Comparison of ENCODE assay signal across 8 mouse cellular contexts in genomic region chr9:107906967-107907800, GRCm38 (mm10). TPM values are rescaled to one million over a fixed set of nuclear protein-coding genes. Genes with fewer than 3 reads are reported as not detected.
DNase-seq lines count a peak whose midpoint lies in the region; ATAC-seq lines count a peak whose summit lies in the region.

No protein-coding gene starts in this region.

- DNase-seq in kidney, postnatal 14 days = no peak
- DNase-seq in frontal cortex, postnatal 10 days (ENCODE audit: low spot score in 2 of 2) = no peak
- no peak for DNase-seq in cerebellum, adult 9-10 months
- no peak for DNase-seq in spleen, postnatal 14 days (ENCODE audit: low spot score in 2 of 2)

- H3K36me3 ChIP-seq in kidney, embryonic 16.5 days (ENCODE audit: insufficient read depth, low read length) = no peaks in the 10 kb centered on the region
- peaks cover 8% of the 10 kb centered on the region; the same call in 1 of the 2 replicates for H3K36me3 ChIP-seq in embryonic facial prominence, embryonic 12.5 days
- no peaks in the 10 kb centered on the region for H3K36me3 ChIP-seq in hindbrain, embryonic 15.5 days
- H3K36me3 ChIP-seq in midbrain, embryonic 16.5 days (ENCODE audit: control insufficient read depth, insufficient read depth, low read length) = no peaks in the 10 kb centered on the region

- H3K4me1 ChIP-seq in kidney, embryonic 16.5 days (ENCODE audit: insufficient read depth, low read length) = peaks cover 39% of the 10 kb centered on the region
- H3K4me1 ChIP-seq in embryonic facial prominence, embryonic 12.5 days = peaks cover 31% of the 10 kb centered on the region
- H3K4me1 ChIP-seq in hindbrain, embryonic 15.5 days (replicated peaks) = peaks cover 14% of the 10 kb centered on the region
- peaks cover 13% of the 10 kb centered on the region; the same call in 1 of the 2 replicates for H3K4me1 ChIP-seq in midbrain, embryonic 16.5 days (ENCODE audit: control insufficient read depth, insufficient read depth, low read length)

- WGBS in kidney, embryonic 16.5 days = 48% methylated on average over 31 of the region's 31 CpGs
- WGBS in embryonic facial prominence, embryonic 12.5 days = 50% methylated on average over 31 of the region's 31 CpGs
- 45% methylated on average over 31 of the region's 31 CpGs for WGBS in hindbrain, embryonic 15.5 days
- WGBS in midbrain, embryonic 16.5 days = 43% methylated on average over 31 of the region's 31 CpGs

- H3K9ac ChIP-seq in kidney, embryonic 16.5 days (replicated peaks; ENCODE audit: low read length) = peak overlapping the region; percentile 62
- peak overlapping the region; percentile 22 for H3K9ac ChIP-seq in embryonic facial prominence, embryonic 12.5 days
- H3K9ac ChIP-seq in hindbrain, embryonic 15.5 days = peak overlapping the region; percentile 20; the same call in 1 of the 2 replicates
- H3K9ac ChIP-seq in midbrain, embryonic 16.5 days (ENCODE audit: low read depth, low read length) = peak overlapping the region; percentile 53

- no peaks in the 10 kb centered on the region for H3K9me3 ChIP-seq in kidney, embryonic 16.5 days (ENCODE audit: low read length)
- H3K9me3 ChIP-seq in embryonic facial prominence, embryonic 12.5 days = no peaks in the 10 kb centered on the region
- H3K9me3 ChIP-seq in hindbrain, embryonic 15.5 days = no peaks in the 10 kb centered on the region
- H3K9me3 ChIP-seq in midbrain, embryonic 16.5 days (replicated peaks; ENCODE audit: control insufficient read depth, low read length, poor library complexity, severe bottlenecking) = no peaks in the 10 kb centered on the region

- peak overlapping the region; percentile 44 for H3K4me3 ChIP-seq in kidney, embryonic 16.5 days (ENCODE audit: low read length)
- H3K4me3 ChIP-seq in embryonic facial prominence, embryonic 12.5 days = peak overlapping the region; percentile 33
- H3K4me3 ChIP-seq in hindbrain, embryonic 15.5 days = peak overlapping the region; percentile 26
- H3K4me3 ChIP-seq in midbrain, embryonic 16.5 days (ENCODE audit: low read depth, low read length) = peak overlapping the region; percentile 12; the same call in 1 of the 2 replicates

- ATAC-seq in kidney, embryonic 16.5 days (ENCODE audit: low FRiP score, low TSS enrichment) = no peak
- no peak; the same call in 1 of the 2 replicates for ATAC-seq in embryonic facial prominence, embryonic 12.5 days (ENCODE audit: insufficient number of reproducible peaks, insufficient read depth, low FRiP score, low TSS enrichment)
- no peak for ATAC-seq in hindbrain, embryonic 15.5 days (ENCODE audit: low FRiP score, low read depth)
- ATAC-seq in midbrain, embryonic 16.5 days = no peak

- H3K4me2 ChIP-seq in kidney, embryonic 16.5 days (replicated peaks; ENCODE audit: low read depth, low read length) = peak overlapping the region; percentile 74
- H3K4me2 ChIP-seq in embryonic facial prominence, embryonic 12.5 days (replicated peaks) = peak overlapping the region; percentile 69
- peak overlapping the region; percentile 53 for H3K4me2 ChIP-seq in hindbrain, embryonic 15.5 days
- peak overlapping the region; percentile 51 for H3K4me2 ChIP-seq in midbrain, embryonic 16.5 days (ENCODE audit: low read length)

- no peak overlapping the region; the same call in 1 of the 2 replicates for H3K27ac ChIP-seq in kidney, embryonic 16.5 days (ENCODE audit: low read length)
- peak overlapping the region; percentile 56 for H3K27ac ChIP-seq in embryonic facial prominence, embryonic 12.5 days
- no peak overlapping the region for H3K27ac ChIP-seq in hindbrain, embryonic 15.5 days (replicated peaks)
- no peak overlapping the region for H3K27ac ChIP-seq in midbrain, embryonic 16.5 days (ENCODE audit: low read length)

- no peaks in the 10 kb centered on the region for H3K27me3 ChIP-seq in kidney, embryonic 16.5 days (ENCODE audit: insufficient read depth, low read length)
- H3K27me3 ChIP-seq in embryonic facial prominence, embryonic 12.5 days = no peaks in the 10 kb centered on the region
- H3K27me3 ChIP-seq in hindbrain, embryonic 15.5 days = no peaks in the 10 kb centered on the region
- H3K27me3 ChIP-seq in midbrain, embryonic 16.5 days (ENCODE audit: control insufficient read depth, insufficient read depth, low read depth, low read length) = no peaks in the 10 kb centered on the region

RNA-seq across cellular contexts. Expression of gene Mst1r, which starts 0.5 kb away (rescaled TPM):
- 2.1 and 2.8 TPM in 2 replicates for polyA plus RNA-seq in kidney, embryonic 16.5 days (2015; fragmentation: Nextera tagmentation; extraction: Ambion mirVana)
- polyA plus RNA-seq in embryonic facial prominence, embryonic 12.5 days (2016; fragmentation: Nextera tagmentation; extraction: Ambion mirVana) = 2.8 and 3.6 TPM in 2 replicates
- polyA plus RNA-seq in hindbrain, embryonic 15.5 days (2015; fragmentation: Nextera tagmentation; extraction: Ambion mirVana) = 1.4 and 1.9 TPM in 2 replicates
- polyA plus RNA-seq in midbrain, embryonic 16.5 days (2015; fragmentation: Nextera tagmentation; extraction: Ambion mirVana) = 1.4 and 2.6 TPM in 2 replicates

RNA-seq across cellular contexts. Expression of gene Mon1a, which starts 19.2 kb away (rescaled TPM):
- polyA plus RNA-seq in kidney, embryonic 16.5 days (2015; fragmentation: Nextera tagmentation; extraction: Ambion mirVana) = 12.9 and 13.6 TPM in 2 replicates
- polyA plus RNA-seq in embryonic facial prominence, embryonic 12.5 days (2016; fragmentation: Nextera tagmentation; extraction: Ambion mirVana) = 11.3 and 14.1 TPM in 2 replicates
- 22.9 and 24.3 TPM in 2 replicates for polyA plus RNA-seq in hindbrain, embryonic 15.5 days (2015; fragmentation: Nextera tagmentation; extraction: Ambion mirVana)
- 23.3 and 23.4 TPM in 2 replicates for polyA plus RNA-seq in midbrain, embryonic 16.5 days (2015; fragmentation: Nextera tagmentation; extraction: Ambion mirVana)

RNA-seq across cellular contexts. Expression of gene Actl11, which starts 21.1 kb away (rescaled TPM):
- polyA plus RNA-seq in kidney, embryonic 16.5 days (2015; fragmentation: Nextera tagmentation; extraction: Ambion mirVana) = not detected in 2 replicates
- polyA plus RNA-seq in embryonic facial prominence, embryonic 12.5 days (2016; fragmentation: Nextera tagmentation; extraction: Ambion mirVana) = not detected in 2 replicates
- polyA plus RNA-seq in hindbrain, embryonic 15.5 days (2015; fragmentation: Nextera tagmentation; extraction: Ambion mirVana) = not detected in 2 replicates
- polyA plus RNA-seq in midbrain, embryonic 16.5 days (2015; fragmentation: Nextera tagmentation; extraction: Ambion mirVana) = not detected in 2 replicates

RNA-seq across cellular contexts. Expression of gene Camkv, which starts 28.3 kb away (rescaled TPM):
- polyA plus RNA-seq in kidney, embryonic 16.5 days (2015; fragmentation: Nextera tagmentation; extraction: Ambion mirVana) = 2.0 and 2.2 TPM in 2 replicates
- polyA plus RNA-seq in embryonic facial prominence, embryonic 12.5 days (2016; fragmentation: Nextera tagmentation; extraction: Ambion mirVana) = 7.0 and 7.5 TPM in 2 replicates
- polyA plus RNA-seq in hindbrain, embryonic 15.5 days (2015; fragmentation: Nextera tagmentation; extraction: Ambion mirVana) = 38.9 and 47.2 TPM in 2 replicates
- polyA plus RNA-seq in midbrain, embryonic 16.5 days (2015; fragmentation: Nextera tagmentation; extraction: Ambion mirVana) = 90.2 and 121 TPM in 2 replicates

RNA-seq across cellular contexts. Expression of gene Rbm6, which starts 34.1 kb away (rescaled TPM):
- polyA plus RNA-seq in kidney, embryonic 16.5 days (2015; fragmentation: Nextera tagmentation; extraction: Ambion mirVana) = 71.5 and 83.7 TPM in 2 replicates
- polyA plus RNA-seq in embryonic facial prominence, embryonic 12.5 days (2016; fragmentation: Nextera tagmentation; extraction: Ambion mirVana) = 103 and 110 TPM in 2 replicates
- polyA plus RNA-seq in hindbrain, embryonic 15.5 days (2015; fragmentation: Nextera tagmentation; extraction: Ambion mirVana) = 94.5 and 97.0 TPM in 2 replicates
- 95.5 and 113 TPM in 2 replicates for polyA plus RNA-seq in midbrain, embryonic 16.5 days (2015; fragmentation: Nextera tagmentation; extraction: Ambion mirVana)
